ENCODE assay signal across 8 mouse cellular contexts in the genomic region with DNA sequence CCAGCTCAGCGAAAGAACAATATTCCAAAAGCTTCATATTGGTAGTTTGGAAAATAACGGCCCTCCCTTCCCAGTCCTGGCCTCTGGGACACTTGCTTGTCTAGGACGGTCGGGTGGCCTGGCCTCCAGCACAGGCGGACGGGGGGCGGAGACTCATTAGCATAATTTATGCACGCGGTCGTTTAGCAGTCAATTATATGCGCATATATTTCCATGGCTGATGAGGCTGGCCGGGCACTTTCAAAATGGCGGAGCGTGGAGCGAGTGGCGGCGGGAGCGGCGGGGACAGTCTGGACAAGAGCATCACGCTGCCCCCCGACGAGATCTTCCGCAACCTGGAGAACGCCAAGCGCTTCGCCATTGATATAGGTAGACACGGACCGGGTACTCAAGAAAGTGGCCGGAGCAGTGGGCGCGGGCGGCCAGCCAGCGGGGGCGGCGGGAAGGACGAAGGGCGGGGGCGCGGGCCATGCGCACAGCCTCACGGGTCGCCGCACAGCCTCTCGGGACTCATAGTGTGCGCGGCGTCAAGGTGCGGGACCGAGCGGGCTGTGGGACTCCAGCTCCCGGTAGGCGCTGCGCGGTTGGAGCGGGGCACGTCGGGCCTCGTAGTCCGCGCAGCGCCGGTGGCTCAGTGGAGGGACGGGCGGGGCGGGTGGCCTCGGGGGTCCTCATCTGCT. TPM values are rescaled to one million over a fixed set of nuclear protein-coding genes. Genes with fewer than 3 reads are reported as not detected.
A peak's percentile ranks its signal among the peaks of the same experiment; 100 is the strongest.
DNase-seq lines count a peak whose midpoint lies in the region; ATAC-seq and TF ChIP-seq lines count a peak whose summit lies in the region.

A gene (plus strand): TSS at position 223 of the 680 bp plus-strand sequence.

- peak; percentile 90 for DNase-seq in gastrocnemius, adult 8-10 months (ENCODE audit: low spot score in 2 of 2)
- peak; percentile 94 for DNase-seq in hindbrain, postnatal 0 days (ENCODE audit: low spot score)
- DNase-seq in left cerebral cortex, adult 2 months (ENCODE audit: extremely low spot score in 1 of 2, low spot score in 2 of 2), result peak; percentile 91 to 92
- DNase-seq in retina, postnatal 7 days (ENCODE audit: low read depth, low spot score), result peak; percentile 83
- DNase-seq in urinary bladder, adult 18-20 months (ENCODE audit: low spot score in 2 of 2), result peak; percentile 85 to 87

- H3K79me2 ChIP-seq in macrophage (ENCODE audit: inconsistent target), result peaks cover 46% of the 10 kb centered on the region

- peaks cover under 1% of the 10 kb centered on the region; the same call in 1 of the 2 replicates for H3K36me3 ChIP-seq in hindbrain, postnatal 0 days (ENCODE audit: insufficient read depth, low read length)
- no peaks in the 10 kb centered on the region for H3K36me3 ChIP-seq in macrophage (ENCODE audit: inconsistent target)

- no peak for TF ChIP-seq CTCF in hindbrain, postnatal 0 days (IDR thresholded peaks at IDR 0.05; ENCODE audit: low read depth)
- no peak for TF ChIP-seq CTCF in left cerebral cortex, adult 2 months (IDR thresholded peaks at IDR 0.05)

- WGBS in hindbrain, postnatal 0 days, result 1% methylated on average over 60 of the region's 66 CpGs
- WGBS in macrophage (ENCODE audit: missing documents), result under 1% methylated on average over 64 of the region's 66 CpGs

- H3K4me2 ChIP-seq in hindbrain, postnatal 0 days (ENCODE audit: low read depth, low read length), result peak within 1 kb of the TSS; percentile 84

- ATAC-seq in activated CD4-positive, CD25-positive, alpha-beta regulatory T cell, adult 4 months, result peak; percentile 58
- ATAC-seq in common myeloid progenitor, adult 5-6 weeks (replicated peaks; ENCODE audit: low read depth, poor library complexity, severe bottlenecking), result peak; percentile 67
- peak; percentile 88 for ATAC-seq in hindbrain, postnatal 0 days

- H3K9me3 ChIP-seq in hindbrain, postnatal 0 days (ENCODE audit: low read length), result no peaks in the 10 kb centered on the region

- H3K27ac ChIP-seq in hindbrain, postnatal 0 days, result peak within 1 kb of the TSS; percentile 88
- peak within 1 kb of the TSS; percentile 98 for H3K27ac ChIP-seq in left cerebral cortex, adult 2 months
- peak within 1 kb of the TSS; percentile 25; the same call in 1 of the 2 replicates for H3K27ac ChIP-seq in macrophage

- H3K4me1 ChIP-seq in hindbrain, postnatal 0 days (ENCODE audit: insufficient read depth, low read length), result peaks cover 26% of the 10 kb centered on the region

- H3K9ac ChIP-seq in hindbrain, postnatal 0 days (replicated peaks; ENCODE audit: low read length), result peak within 1 kb of the TSS; percentile 58

- no peaks in the 10 kb centered on the region for H3K27me3 ChIP-seq in hindbrain, postnatal 0 days (ENCODE audit: insufficient read depth, low read length)

- peak within 1 kb of the TSS; percentile 75 for H3K4me3 ChIP-seq in hindbrain, postnatal 0 days (ENCODE audit: low read length)
- H3K4me3 ChIP-seq in left cerebral cortex, adult 2 months, result peak within 1 kb of the TSS; percentile 86
- H3K4me3 ChIP-seq in macrophage (ENCODE audit: inconsistent target), result peak within 1 kb of the TSS; percentile 58

- intact Hi-C loops in left cerebral cortex, adult 2 months (cut with DNase I), result loop anchor here (2.0 to 10.0 kb wide), 3 partner anchors 19 to 809 kb away; no protein-coding TSS in a partner anchor

RNA-seq across cellular contexts. Expression of the gene that starts here (rescaled TPM):
- polyA plus RNA-seq in activated CD4-positive, CD25-positive, alpha-beta regulatory T cell, adult 4 months (2017; shearing (Covaris generic)), result 10 to 100 TPM; 37.4 to 40.1 TPM
- total RNA-seq in common myeloid progenitor, adult 5-6 weeks (2017), result 15.0 and 35.5 TPM in 2 replicates
- total RNA-seq in gastrocnemius, adult 8-10 months (2022), result 10 to 100 TPM; 28.2 to 31.7 (median 31.5) TPM
- total RNA-seq in hindbrain, postnatal 0 days (2014; rRNA removed), result 34.5 and 40.9 TPM in 2 replicates
- 25.2 and 28.1 TPM in 2 replicates for polyA plus RNA-seq in hindbrain, postnatal 0 days (2015; fragmentation: Nextera tagmentation; extraction: Ambion mirVana)
- total RNA-seq in left cerebral cortex, adult 2 months (2021), result 10 to 100 TPM; 45.1 to 45.5 TPM
- 100 to 1,000 TPM in 7 of 26 experiments, 10 to 100 TPM in 19; 46.4 to 126 (median 81.7) TPM for total RNA-seq in macrophage (2018; cell fraction: chromatin; rRNA removed)
- total RNA-seq in macrophage (2018; cell fraction: cytosol; rRNA removed), result 10 to 100 TPM in 9 of 26 experiments, 1 to 10 TPM in 17; 5.6 to 13.1 (median 9.3) TPM
- total RNA-seq in macrophage (2018; cell fraction: nucleus; rRNA removed), result 10 to 100 TPM; 22.3 to 61.8 (median 36.4) TPM
- polyA plus RNA-seq in macrophage (2018), result 8.1 to 15.0 TPM (median 11.7 TPM) in 3 replicates

Comparison
In these comparisons a context has a peak if more than half of its experiments do, and no peak if none do; other contexts are left out.
1. Peak in every context shown above with its lines: DNase-seq, ATAC-seq, H3K4me3 ChIP-seq and H3K27ac ChIP-seq.
2. H3K27ac ChIP-seq: peak in every context shown above with its lines; median percentile 98 in left cerebral cortex, adult 2 months; 88 in hindbrain, postnatal 0 days; 25 in macrophage.